ENCODE assay signal across 8 mouse cellular contexts in the genomic region with DNA sequence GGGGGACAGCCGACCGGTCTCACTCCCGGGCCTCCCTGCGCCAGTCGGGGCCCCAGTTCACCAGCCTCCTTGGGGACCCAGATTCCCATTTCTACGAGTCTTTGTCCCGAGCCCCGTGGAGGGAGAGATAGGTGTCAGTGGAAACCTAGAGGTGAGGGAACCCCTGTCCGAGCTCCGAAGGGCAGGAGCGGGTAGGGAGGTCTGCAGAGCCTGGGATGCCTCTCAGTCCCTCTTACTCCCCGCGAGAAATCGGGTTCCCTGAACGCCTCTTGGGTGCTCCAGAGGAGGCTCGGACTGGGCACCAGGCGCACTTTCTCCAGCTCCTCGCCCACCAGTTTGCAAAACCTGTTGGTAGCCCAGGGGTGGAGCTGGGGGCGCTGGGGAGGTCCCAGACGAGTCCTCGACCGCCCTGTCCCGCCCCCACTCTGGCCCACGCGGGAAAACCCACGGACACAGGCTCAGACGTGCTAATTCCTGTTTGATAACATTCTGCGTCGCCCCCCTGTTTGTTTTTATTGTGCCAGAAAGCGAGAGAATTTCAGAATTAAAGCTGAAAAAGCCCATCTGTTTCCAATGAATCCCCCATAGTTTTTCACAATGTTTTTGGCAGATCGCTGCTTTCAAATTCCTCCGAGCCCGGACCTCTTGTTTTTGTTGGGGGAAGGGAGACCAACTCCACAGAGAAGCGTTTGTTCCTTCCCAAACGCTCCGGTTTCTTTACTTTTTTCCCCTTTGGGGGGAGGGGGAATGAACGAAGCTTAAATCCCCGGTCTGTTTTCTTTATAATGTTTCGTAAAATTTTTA. TPM values are rescaled to one million over a fixed set of nuclear protein-coding genes. Genes with fewer than 3 reads are reported as not detected.
DNase-seq lines count a peak whose midpoint lies in the region; ATAC-seq and TF ChIP-seq lines count a peak whose summit lies in the region.

No protein-coding gene starts in this region.

- H3K4me3 ChIP-seq in intestine, postnatal 0 days (ENCODE audit: low read depth, low read length): peak overlapping the region; percentile 57

- peak overlapping the region; percentile 50; the same call in 1 of the 2 replicates for H3K27ac ChIP-seq in intestine, postnatal 0 days (ENCODE audit: low read depth, low read length)

- H3K9me3 ChIP-seq in intestine, postnatal 0 days (ENCODE audit: control insufficient read depth): no peaks in the 10 kb centered on the region

- intact Hi-C loops in gastrocnemius, postnatal 14 days (cut with DNase I; ENCODE audit: low total_unique reads): no loop called here

- H3K9ac ChIP-seq in intestine, postnatal 0 days (ENCODE audit: low read depth, low read length): peak overlapping the region; percentile 45

- H3K4me1 ChIP-seq in intestine, postnatal 0 days (replicated peaks; ENCODE audit: control insufficient read depth, insufficient read depth, low read length): no peaks in the 10 kb centered on the region

- peak overlapping the region; percentile 75 for H3K4me2 ChIP-seq in intestine, postnatal 0 days (replicated peaks; ENCODE audit: low read depth)

- DNase-seq in layer of hippocampus, postnatal 10 days (ENCODE audit: low spot score in 2 of 2): peak; percentile 53 to 66
- no peak for DNase-seq in layer of hippocampus, postnatal 25 days (ENCODE audit: extremely low spot score in 1 of 2, low spot score in 1 of 2)
- peak; percentile 38 to 56 for DNase-seq in adrenal gland, postnatal 36 days
- peak; percentile 63 for DNase-seq in gastrocnemius, postnatal 14 days
- DNase-seq in lung, postnatal 25 days (ENCODE audit: low spot score): peak; percentile 42
- peak; percentile 46 for DNase-seq in telencephalon, adult 2 months (ENCODE audit: low read depth, low spot score)
- no peak for DNase-seq in thymus, postnatal 10 days (ENCODE audit: low spot score in 2 of 2)

- peaks cover 27% of the 10 kb centered on the region for H3K27me3 ChIP-seq in intestine, postnatal 0 days (replicated peaks; ENCODE audit: control insufficient read depth, insufficient read depth, low read length)

- TF ChIP-seq CTCF in intestine, postnatal 0 days (IDR thresholded peaks at IDR 0.05; ENCODE audit: low read depth): no peak

- WGBS in intestine, postnatal 0 days: under 1% methylated on average over 39 of the region's 39 CpGs

- H3K36me3 ChIP-seq in intestine, postnatal 0 days (ENCODE audit: control insufficient read depth, insufficient read depth): no peaks in the 10 kb centered on the region

- no peak for ATAC-seq in intestine, postnatal 0 days

RNA-seq across cellular contexts. Expression of gene Rgma, which starts 16.4 kb away (rescaled TPM):
- total RNA-seq in layer of hippocampus, postnatal 10 days (2021): 100 to 1,000 TPM; 111 to 128 TPM
- total RNA-seq in layer of hippocampus, postnatal 25 days (2021): 10 to 100 TPM; 50.7 to 62.6 TPM
- total RNA-seq in adrenal gland, postnatal 36 days (2021): 10 to 100 TPM; 10.9 to 13.7 TPM
- 10 to 100 TPM; 53.4 to 73.5 TPM for total RNA-seq in gastrocnemius, postnatal 14 days (2021)
- 4.9 and 6.0 TPM in 2 replicates for polyA plus RNA-seq in intestine, postnatal 0 days (2015; fragmentation: Nextera tagmentation; extraction: Ambion mirVana)

Comparison
In these comparisons a context has a peak if more than half of its experiments do, and no peak if none do; other contexts are left out.
1. DNase-seq: peak in layer of hippocampus, postnatal 10 days (2 of 2), adrenal gland, postnatal 36 days (2 of 2), gastrocnemius, postnatal 14 days (single experiment), lung, postnatal 25 days (single experiment) and telencephalon, adult 2 months (single experiment); none in layer of hippocampus, postnatal 25 days (0 of 2) and thymus, postnatal 10 days (0 of 2).